Mouse (Mus musculus) lung, adult 18-20 months (tissue): Measurements from ENCODE around the gene Perm1.

Source experiments
- DNase-seq, 2 experiments: peaks; one replicate each; pipeline ENCODE4 v3.0.0; 2022; ENCODE audit warnings: mixed read lengths in 2 of 2

Perm1 gene

GRCm38 (mm10) chr4:156249567-156249966 is 33.9 kb downstream of the Perm1 start:
- DNase-seq, result no peak

GRCm38 (mm10) chr4:156251081-156251480 is 35.4 kb downstream of the Perm1 start:
- DNase-seq, result no peak

GRCm38 (mm10) chr4:156252140-156252539 is 36.5 kb downstream of the Perm1 start:
- DNase-seq, result no peak

- no peak for DNase-seq
Measured at GRCm38 (mm10) chr4:156252619-156253018, 37.0 kb downstream of the Perm1 start.

GRCm38 (mm10) chr4:156253043-156253442 is 37.4 kb downstream of the Perm1 start:
- DNase-seq, result no peak

- DNase-seq, result no peak
Measured at GRCm38 (mm10) chr4:156254361-156255077, 38.9 kb downstream of the Perm1 start.

GRCm38 (mm10) chr4:156255078-156255839 is 39.6 kb downstream of the Perm1 start, which contains the start of gene Samd11:
TSS of gene Samd11 (minus strand) at chr4:156255657.
- no peak for DNase-seq
